Mouse (Mus musculus) limb, embryonic 13.5 days (tissue): ENCODE data around the gene Ucp1. TPM values are rescaled to one million over a fixed set of nuclear protein-coding genes. Genes with fewer than 3 reads are reported as not detected.

Source experiments
- ATAC-seq: fragments of 200-750 bp; cut with Nextera tagmentation; 2 replicates; pipeline ENCODE4 v1.8.0; 2017; ENCODE audit warnings: low read depth, moderate number of reproducible peaks, moderate TSS enrichment; ENCODE audit not compliant: low FRiP score
- H3K27ac ChIP-seq: fragments of 300-500 bp; sonication (generic); 2 replicates; pipeline ENCODE4 v1.5.1; 2015; ENCODE audit warnings: inconsistent platforms, mild to moderate bottlenecking, moderate library complexity
- H3K27me3 ChIP-seq: fragments of 300-500 bp; sonication (generic); 2 replicates; pipeline ENCODE4 v1.6.1; 2015; ENCODE audit warnings: mild to moderate bottlenecking, inconsistent platforms
- H3K36me3 ChIP-seq: fragments of 300-500 bp; sonication (generic); 2 replicates; pipeline ENCODE4 v1.6.1; 2015; ENCODE audit warnings: inconsistent platforms, mild to moderate bottlenecking, moderate library complexity
- H3K4me1 ChIP-seq: fragments of 300-500 bp; sonication (generic); 2 replicates; pipeline ENCODE4 v1.6.1; 2015; ENCODE audit warnings: inconsistent platforms
- H3K4me2 ChIP-seq: fragments of 300-500 bp; sonication (generic); replicated peaks from 2 replicates; pipeline ENCODE4 v1.6.1; 2015; ENCODE audit warnings: inconsistent platforms, mild to moderate bottlenecking, moderate library complexity
- H3K4me3 ChIP-seq: fragments of 300-500 bp; sonication (generic); 2 replicates; pipeline ENCODE4 v1.5.1; 2015; ENCODE audit warnings: moderate library complexity, mild to moderate bottlenecking, inconsistent platforms
- H3K9ac ChIP-seq: fragments of 300-500 bp; sonication (generic); 2 replicates; pipeline ENCODE4 v1.6.1; 2015; ENCODE audit warnings: mild to moderate bottlenecking, inconsistent platforms
- H3K9me3 ChIP-seq: fragments of 300-500 bp; sonication (generic); 2 replicates; pipeline ENCODE4 v1.6.1; 2016; ENCODE audit warnings: inconsistent platforms
- WGBS: fragments of 180-500 bp; shearing (Covaris S2); methylation state at CpG from one replicate; pipeline ENCODE4 v1.1.7; 2015; 5-methylcytosine and 5-hydroxymethylcytosine counted together
- polyA plus RNA-seq: library from polyadenylated mRNA; unstranded; fragments of >200 nt; fragmentation: Nextera tagmentation; extraction: Ambion mirVana; gene quantifications from 2 replicates; pipeline ENCODE4 v1.2.1, GENCODE M21; 2015

Gene Ucp1
- polyA plus RNA-seq: not detected in 2 replicates

- no peak for ATAC-seq
- peak within 1 kb of the TSS; percentile 39 for H3K4me3 ChIP-seq
- WGBS: 4% methylated on average over 20 of the region's 20 CpGs
- peak within 1 kb of the TSS; percentile 39; the same call in 1 of the 2 replicates for H3K9ac ChIP-seq
- H3K4me1 ChIP-seq: peaks cover 6% of the 10 kb centered on the region
- H3K27ac ChIP-seq: no peak within 1 kb of the TSS
- H3K4me2 ChIP-seq: peak within 1 kb of the TSS; percentile 69
- H3K27me3 ChIP-seq: peaks cover 39% of the 10 kb centered on the region
- H3K9me3 ChIP-seq: no peaks in the 10 kb centered on the region
- no peaks in the 10 kb centered on the region for H3K36me3 ChIP-seq
Measured at GRCm38 (mm10) chr8:83290176-83290575, at the start of gene Ucp1. Ucp1 (plus strand) TSS chr8:83290352.

- no peak for ATAC-seq
- H3K9me3 ChIP-seq: no peaks in the 10 kb centered on the region
- WGBS: 87% methylated on average over 7 of the region's 7 CpGs
- H3K9ac ChIP-seq: no peak overlapping the region
- no peaks in the 10 kb centered on the region for H3K27me3 ChIP-seq
- H3K27ac ChIP-seq: no peak overlapping the region
- no peak overlapping the region for H3K4me2 ChIP-seq
- H3K4me1 ChIP-seq: no peaks in the 10 kb centered on the region
- H3K36me3 ChIP-seq: peaks cover 8% of the 10 kb centered on the region
- H3K4me3 ChIP-seq: no peak overlapping the region
Measured at GRCm38 (mm10) chr8:83244151-83244550, 46.0 kb upstream of the Ucp1 start.

GRCm38 (mm10) chr8:83250858-83251257 is 39.3 kb upstream of the Ucp1 start:
- no peak for ATAC-seq
- H3K4me3 ChIP-seq: no peak overlapping the region
- H3K36me3 ChIP-seq: 0 out of 2 replicates have a peak, but pooled peaks cover 9% of the 10 kb centered on the region
- H3K4me1 ChIP-seq: peaks cover 8% of the 10 kb centered on the region
- H3K9ac ChIP-seq: no peak overlapping the region
- H3K4me2 ChIP-seq: no peak overlapping the region
- 85% methylated on average over 6 of the region's 6 CpGs for WGBS
- no peaks in the 10 kb centered on the region for H3K27me3 ChIP-seq
- no peak overlapping the region for H3K27ac ChIP-seq
- H3K9me3 ChIP-seq: no peaks in the 10 kb centered on the region

- Histone ChIP-seq H3K27ac (no peak overlapping the region; the same call in 1 of the 2 replicates), H3K27me3 (no peaks in the 10 kb centered on the region), H3K36me3 (0 out of 2 replicates have a peak, but pooled peaks cover 9% of the 10 kb centered on the region), H3K9ac (no peak overlapping the region), H3K4me3 (no peak overlapping the region), H3K4me2 (no peak overlapping the region), H3K9me3 (no peaks in the 10 kb centered on the region), H3K4me1 (peaks cover 8% of the 10 kb centered on the region)
- ATAC-seq: 0 out of 2 replicates have a peak, but pooled peaks have one; percentile 11
- WGBS: 56% methylated on average over 14 of the region's 14 CpGs
Measured at GRCm38 (mm10) chr8:83251362-83252246, 38.5 kb upstream of the Ucp1 start.

GRCm38 (mm10) chr8:83252791-83253190 is 37.4 kb upstream of the Ucp1 start:
- 0 out of 2 replicates have a peak, but pooled peaks cover 9% of the 10 kb centered on the region for H3K36me3 ChIP-seq
- no peak for ATAC-seq

GRCm38 (mm10) chr8:83257631-83258030 is 32.5 kb upstream of the Ucp1 start:
- H3K27ac ChIP-seq: no peak overlapping the region
- no peak overlapping the region for H3K4me3 ChIP-seq
- WGBS: 94% methylated on average over 5 of the region's 5 CpGs
- ATAC-seq: no peak
- 0 out of 2 replicates have a peak, but pooled peaks cover 5% of the 10 kb centered on the region for H3K36me3 ChIP-seq
- no peaks in the 10 kb centered on the region for H3K27me3 ChIP-seq
- H3K9me3 ChIP-seq: no peaks in the 10 kb centered on the region
- H3K4me2 ChIP-seq: no peak overlapping the region
- peaks cover 2% of the 10 kb centered on the region; the same call in 1 of the 2 replicates for H3K4me1 ChIP-seq
- H3K9ac ChIP-seq: no peak overlapping the region

More at GRCm38 (mm10) chr8:83252791-83253190, 37.4 kb upstream of the Ucp1 start:
- peaks cover 8% of the 10 kb centered on the region for H3K4me1 ChIP-seq
- no peak overlapping the region for H3K4me2 ChIP-seq
- H3K27me3 ChIP-seq: no peaks in the 10 kb centered on the region
- WGBS: 88% methylated on average over 5 of the region's 5 CpGs
- H3K27ac ChIP-seq: no peak overlapping the region
- no peaks in the 10 kb centered on the region for H3K9me3 ChIP-seq
- H3K4me3 ChIP-seq: no peak overlapping the region
- no peak overlapping the region for H3K9ac ChIP-seq

- no peaks in the 10 kb centered on the region for H3K4me1 ChIP-seq
- no peaks in the 10 kb centered on the region; the same call in none of the 2 replicates for H3K36me3 ChIP-seq
- WGBS: 74% methylated on average over 16 of the region's 16 CpGs
- no peak overlapping the region for H3K27ac ChIP-seq
- H3K4me3 ChIP-seq: no peak overlapping the region
- no peaks in the 10 kb centered on the region for H3K27me3 ChIP-seq
- no peaks in the 10 kb centered on the region for H3K9me3 ChIP-seq
- no peak overlapping the region for H3K4me2 ChIP-seq
- no peak overlapping the region for H3K9ac ChIP-seq
- peak; percentile 83 for ATAC-seq
Measured at GRCm38 (mm10) chr8:83260418-83261215, 29.5 kb upstream of the Ucp1 start.

GRCm38 (mm10) chr8:83271172-83271571 is 19.0 kb upstream of the Ucp1 start:
- H3K4me2 ChIP-seq: no peak overlapping the region
- peaks cover 6% of the 10 kb centered on the region; the same call in 1 of the 2 replicates for H3K4me1 ChIP-seq
- no peaks in the 10 kb centered on the region for H3K27me3 ChIP-seq
- ATAC-seq: 0 out of 2 replicates have a peak, but pooled peaks have one; percentile 15
- H3K9me3 ChIP-seq: no peaks in the 10 kb centered on the region
- no peak overlapping the region for H3K27ac ChIP-seq
- peaks cover 2% of the 10 kb centered on the region; the same call in 1 of the 2 replicates for H3K36me3 ChIP-seq
- H3K4me3 ChIP-seq: no peak overlapping the region
- 94% methylated on average over 14 of the region's 14 CpGs for WGBS
- H3K9ac ChIP-seq: no peak overlapping the region

GRCm38 (mm10) chr8:83272464-83272863 is 17.7 kb upstream of the Ucp1 start:
- H3K27ac ChIP-seq: no peak overlapping the region
- peaks cover 6% of the 10 kb centered on the region; the same call in 1 of the 2 replicates for H3K4me1 ChIP-seq
- H3K27me3 ChIP-seq: no peaks in the 10 kb centered on the region
- H3K36me3 ChIP-seq: no peaks in the 10 kb centered on the region
- H3K9ac ChIP-seq: no peak overlapping the region
- 65% methylated on average over 10 of the region's 10 CpGs for WGBS
- no peak for ATAC-seq
- H3K4me3 ChIP-seq: no peak overlapping the region
- no peak overlapping the region for H3K4me2 ChIP-seq
- no peaks in the 10 kb centered on the region for H3K9me3 ChIP-seq

GRCm38 (mm10) chr8:83274470-83274869 is 15.7 kb upstream of the Ucp1 start:
- H3K4me2 ChIP-seq: 0 out of 2 replicates have a peak overlapping the region, but pooled peaks have one; percentile 21
- H3K9ac ChIP-seq: no peak overlapping the region
- no peak overlapping the region for H3K27ac ChIP-seq
- no peak for ATAC-seq
- no peaks in the 10 kb centered on the region for H3K27me3 ChIP-seq
- H3K36me3 ChIP-seq: no peaks in the 10 kb centered on the region
- 40% methylated on average over 11 of the region's 11 CpGs for WGBS
- no peaks in the 10 kb centered on the region for H3K9me3 ChIP-seq
- H3K4me1 ChIP-seq: peaks cover 6% of the 10 kb centered on the region; the same call in 1 of the 2 replicates
- H3K4me3 ChIP-seq: no peak overlapping the region

- H3K27ac ChIP-seq: no peak overlapping the region
- no peak overlapping the region for H3K4me2 ChIP-seq
- no peaks in the 10 kb centered on the region for H3K27me3 ChIP-seq
- 78% methylated on average over 6 of the region's 6 CpGs for WGBS
- no peaks in the 10 kb centered on the region for H3K9me3 ChIP-seq
- H3K9ac ChIP-seq: no peak overlapping the region
- H3K4me1 ChIP-seq: peaks cover 6% of the 10 kb centered on the region; the same call in 1 of the 2 replicates
- H3K36me3 ChIP-seq: no peaks in the 10 kb centered on the region
- ATAC-seq: no peak
- no peak overlapping the region for H3K4me3 ChIP-seq
Measured at GRCm38 (mm10) chr8:83278431-83278830, 11.7 kb upstream of the Ucp1 start.
